Mouse (Mus musculus): Measurements from ENCODE around the gene Snd1.

DNA sequence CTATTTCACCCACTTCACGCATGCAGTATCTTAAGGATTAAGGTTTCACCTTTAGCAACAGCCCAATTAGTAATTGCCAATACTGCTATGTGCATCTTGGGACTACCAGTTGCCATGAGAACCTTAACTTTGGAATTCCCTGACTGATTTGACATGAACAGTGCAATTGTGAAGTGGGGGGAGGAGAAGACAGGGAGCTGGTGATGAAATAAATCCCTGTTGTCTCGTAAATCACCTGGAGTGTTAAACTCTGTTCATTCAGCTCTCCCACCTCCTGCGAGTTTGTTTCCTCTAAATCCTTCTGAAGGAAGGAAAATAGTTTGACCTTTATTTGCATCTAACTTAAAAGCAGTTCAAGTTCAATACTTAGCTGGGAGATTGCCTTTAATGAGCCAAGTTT is 286.8 kb downstream of the Snd1 start:
- no peak for TF ChIP-seq POLR2A (IDR thresholded peaks at IDR 0.05; ENCODE audit: low read depth, low read length)
- no peak for TF ChIP-seq CTCF (IDR thresholded peaks at IDR 0.05; ENCODE audit: borderline replicate concordance, insufficient read depth, low read length)

Data from embryonic fibroblast, embryonic 13.5 days (primary cell).